Mouse (Mus musculus) testis, adult 2 months (tissue): Measurements from ENCODE around the gene Pard3.

ENCODE experiments used
- CTCF ChIP-seq: fragments of 200-500 bp; IDR thresholded peaks from 2 replicates; pipeline ENCODE4 v1.5.1; 2012; ENCODE audit warnings: low read depth, mild to moderate bottlenecking, inconsistent platforms, low read length, moderate library complexity; ENCODE audit not compliant: control insufficient read depth, insufficient read depth, insufficient replicate concordance
- POLR2A ChIP-seq: fragments of 200-500 bp; IDR thresholded peaks from 2 replicates; pipeline ENCODE4 v1.6.1; 2012; ENCODE audit warnings: low read depth, mild to moderate bottlenecking, inconsistent platforms, low read length, moderate library complexity; ENCODE audit not compliant: control insufficient read depth

DNA sequence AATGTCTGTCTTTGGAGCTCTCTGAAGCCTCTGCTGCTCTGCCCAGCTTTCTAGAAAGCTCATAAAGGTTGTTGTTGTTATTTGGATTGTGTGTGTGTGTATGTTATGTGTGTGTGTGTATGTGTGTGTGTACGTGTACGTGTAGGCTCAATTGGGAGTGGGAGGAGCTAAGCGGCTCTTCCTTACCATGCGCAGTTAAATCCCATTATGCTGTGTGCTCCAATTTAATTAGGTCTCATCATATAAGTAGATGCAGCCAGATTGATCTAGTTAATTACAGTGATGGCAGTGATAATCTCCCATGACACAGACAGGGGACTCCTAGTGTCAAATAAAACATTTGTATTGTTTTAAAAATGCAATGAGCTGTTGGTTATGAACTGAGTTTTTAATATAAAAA lies 487.2 kb downstream of the Pard3 start:
- TF ChIP-seq CTCF (no peak), POLR2A (no peak)
